Mouse (Mus musculus) heart, embryonic 15.5 days (tissue): Measurements from ENCODE around the gene Gm3435. TPM values are rescaled to one million over a fixed set of nuclear protein-coding genes. Genes with fewer than 3 reads are reported as not detected.
"Not testable (repeated sequence)": the region's sequence is repeated elsewhere in the genome, so short reads cannot be mapped to it uniquely, and the experiment has no call there.

ENCODE experiments used
- ATAC-seq: fragments of 200-750 bp; cut with Nextera tagmentation; replicated peaks from 2 replicates; pipeline ENCODE4 v1.8.0; 2017; ENCODE audit warnings: low read depth, moderate TSS enrichment; ENCODE audit not compliant: insufficient number of reproducible peaks, insufficient read depth, low FRiP score
- H3K27ac ChIP-seq: fragments of 300-500 bp; sonication (generic); 2 replicates; pipeline ENCODE4 v1.5.1; 2015; ENCODE audit warnings: mild to moderate bottlenecking, inconsistent platforms
- H3K27me3 ChIP-seq: fragments of 300-500 bp; sonication (generic); 2 replicates; pipeline ENCODE4 v1.6.1; 2015; ENCODE audit warnings: inconsistent platforms
- H3K36me3 ChIP-seq: fragments of 300-500 bp; sonication (generic); 2 replicates; pipeline ENCODE4 v1.6.1; 2015; ENCODE audit warnings: mild to moderate bottlenecking, inconsistent platforms
- H3K4me1 ChIP-seq: fragments of 300-500 bp; sonication (generic); replicated peaks from 2 replicates; pipeline ENCODE4 v1.6.1; 2015; ENCODE audit warnings: inconsistent platforms
- H3K4me2 ChIP-seq: fragments of 300-500 bp; sonication (generic); 2 replicates; pipeline ENCODE4 v1.6.1; 2015; ENCODE audit warnings: inconsistent platforms, mild to moderate bottlenecking, moderate library complexity
- H3K4me3 ChIP-seq: fragments of 300-500 bp; sonication (generic); 2 replicates; pipeline ENCODE4 v1.5.1; 2015; ENCODE audit warnings: mild to moderate bottlenecking, inconsistent platforms
- H3K9ac ChIP-seq: fragments of 300-500 bp; sonication (generic); 2 replicates; pipeline ENCODE4 v1.6.1; 2015; ENCODE audit warnings: mild to moderate bottlenecking, inconsistent platforms
- H3K9me3 ChIP-seq: fragments of 300-500 bp; sonication (generic); replicated peaks from 2 replicates; pipeline ENCODE4 v1.6.1; 2016; ENCODE audit warnings: inconsistent platforms
- WGBS: fragments of 180-500 bp; shearing (Covaris S2); methylation state at CpG from one replicate; pipeline ENCODE4 v1.1.7; 2015; ENCODE audit warnings: mixed read lengths; 5-methylcytosine and 5-hydroxymethylcytosine counted together
- polyA plus RNA-seq: library from polyadenylated mRNA; unstranded; fragments of >200 nt; fragmentation: Nextera tagmentation; extraction: Ambion mirVana; gene quantifications from 2 replicates; pipeline ENCODE4 v1.2.1, GENCODE M21; 2015

The Gm3435 gene
- 4.7 and 5.4 TPM in 2 replicates for polyA plus RNA-seq

GRCm38 (mm10) chr17:15009706-15010413, at the start of gene Gm3435:
Gm3435 (plus strand) TSS chr17:15010176.
- ATAC-seq = peak; percentile 98
- not testable (repeated sequence) for H3K36me3 ChIP-seq, H3K4me2 ChIP-seq, H3K27ac ChIP-seq, H3K27me3 ChIP-seq, H3K9ac ChIP-seq, H3K4me3 ChIP-seq, H3K4me1 ChIP-seq, H3K9me3 ChIP-seq
- WGBS = no CpG with 5 or more reads among the region's 60 CpGs

- Histone ChIP-seq H3K27me3 (no peaks in the 10 kb centered on the region), H3K4me1 (peaks cover 7% of the 10 kb centered on the region), H3K4me3 (peak overlapping the region; percentile 75), H3K9me3 (no peaks in the 10 kb centered on the region), H3K9ac (peak overlapping the region; percentile 79), H3K36me3 (0 out of 2 replicates have a peak, but pooled peaks cover 3% of the 10 kb centered on the region), H3K4me2 (peak overlapping the region; percentile 90), H3K27ac (peak overlapping the region; percentile 81)
- ATAC-seq = peak; percentile 6; the same call in 1 of the 2 replicates
- WGBS = 0% methylated on average over 21 of the region's 23 CpGs
Measured at GRCm38 (mm10) chr17:14960520-14960919, 49.5 kb upstream of the Gm3435 start.

GRCm38 (mm10) chr17:14960951-14961556, 48.9 kb upstream of the Gm3435 start, which contains the start of gene Phf10:
Phf10 (minus strand) TSS chr17:14961273.
- Histone ChIP-seq H3K4me2 (peak within 1 kb of the TSS; percentile 90), H3K27ac (peak within 1 kb of the TSS; percentile 81), H3K9ac (peak within 1 kb of the TSS; percentile 79), H3K4me3 (peak within 1 kb of the TSS; percentile 75)
- not testable (repeated sequence) for H3K4me1 ChIP-seq, H3K36me3 ChIP-seq, H3K9me3 ChIP-seq, H3K27me3 ChIP-seq
- WGBS = under 1% methylated on average over 37 of the region's 100 CpGs
- peak; percentile 88 for ATAC-seq

- not testable (repeated sequence) for H3K9ac ChIP-seq, H3K27me3 ChIP-seq, H3K36me3 ChIP-seq, H3K27ac ChIP-seq, H3K9me3 ChIP-seq, H3K4me3 ChIP-seq, H3K4me2 ChIP-seq, H3K4me1 ChIP-seq
- WGBS = no CpG with 5 or more reads among the region's 44 CpGs
- ATAC-seq = peak; percentile 86
Measured at GRCm38 (mm10) chr17:14961557-14962154, 48.3 kb upstream of the Gm3435 start.

GRCm38 (mm10) chr17:14968373-14968913, 41.5 kb upstream of the Gm3435 start:
- not testable (repeated sequence) for H3K4me3 ChIP-seq, H3K27me3 ChIP-seq, H3K9ac ChIP-seq, H3K4me2 ChIP-seq, H3K36me3 ChIP-seq, H3K27ac ChIP-seq, H3K4me1 ChIP-seq, H3K9me3 ChIP-seq, ATAC-seq
- no CpG with 5 or more reads among the region's 6 CpGs for WGBS

GRCm38 (mm10) chr17:14977718-14978361, 32.1 kb upstream of the Gm3435 start:
- H3K4me2 ChIP-seq, H3K9me3 ChIP-seq, H3K4me1 ChIP-seq, ATAC-seq, H3K36me3 ChIP-seq, H3K27ac ChIP-seq, H3K9ac ChIP-seq, H3K27me3 ChIP-seq: not testable (repeated sequence)
- H3K4me3 ChIP-seq = 0 out of 2 replicates have a peak overlapping the region, but pooled peaks have one; percentile 15
- WGBS = 1% methylated on average over 4 of the region's 7 CpGs

GRCm38 (mm10) chr17:14978362-14979038, 31.5 kb upstream of the Gm3435 start, which contains the start of the genes 9030025P20Rik and Gm3417:
9030025P20Rik (plus strand) TSS chr17:14978468.
Gm3417 (minus strand) TSS chr17:14978790.
- H3K4me2 ChIP-seq, H3K27ac ChIP-seq, H3K36me3 ChIP-seq, H3K4me1 ChIP-seq, H3K9ac ChIP-seq, H3K27me3 ChIP-seq, H3K9me3 ChIP-seq: not testable (repeated sequence)
- peak; percentile 98 for ATAC-seq
- H3K4me3 ChIP-seq = 0 out of 2 replicates have a peak within 1 kb of the TSS, but pooled peaks have one; percentile 15
- WGBS = no CpG with 5 or more reads among the region's 60 CpGs

- not testable (repeated sequence) for ATAC-seq, H3K9me3 ChIP-seq, H3K27me3 ChIP-seq, H3K4me1 ChIP-seq, H3K4me3 ChIP-seq, H3K27ac ChIP-seq, H3K4me2 ChIP-seq, H3K9ac ChIP-seq, H3K36me3 ChIP-seq
- WGBS = 78% methylated on average over 4 of the region's 5 CpGs
Measured at GRCm38 (mm10) chr17:14990116-14990702, 19.8 kb upstream of the Gm3435 start.

- H3K9me3 ChIP-seq, H3K27ac ChIP-seq, H3K4me1 ChIP-seq, H3K27me3 ChIP-seq, H3K9ac ChIP-seq, H3K36me3 ChIP-seq, H3K4me2 ChIP-seq, H3K4me3 ChIP-seq: not testable (repeated sequence)
- WGBS = no CpG with 5 or more reads among the region's 98 CpGs
- ATAC-seq = peak; percentile 85
Measured at GRCm38 (mm10) chr17:14992522-14993138, 17.3 kb upstream of the Gm3435 start.

- no CpG with 5 or more reads among the region's 47 CpGs for WGBS
- not testable (repeated sequence) for H3K4me2 ChIP-seq, H3K4me1 ChIP-seq, H3K27me3 ChIP-seq, H3K4me3 ChIP-seq, H3K9me3 ChIP-seq, H3K36me3 ChIP-seq, H3K27ac ChIP-seq, H3K9ac ChIP-seq
- peak; percentile 82 for ATAC-seq
Measured at GRCm38 (mm10) chr17:14993139-14993832, 16.7 kb upstream of the Gm3435 start.
